Mouse (Mus musculus) G1E-ER4 (cell line): ENCODE measurements around the gene Sncb. TPM values are rescaled to one million over a fixed set of nuclear protein-coding genes. Genes with fewer than 3 reads are reported as not detected.

Experiments used
- GATA1 ChIP-seq: IDR thresholded peaks from one replicate; pipeline ENCODE4 v1.8.0; 2012; ENCODE audit warnings: low read length, inconsistent platforms
- polyA plus RNA-seq: library from polyadenylated mRNA; stranded (reverse); fragments of >175 nt; gene quantifications from 2 replicates; pipeline ENCODE4 v1.2.3, GENCODE M21; 2012

Gene Sncb
- polyA plus RNA-seq, 1 experiment, result not detected

GRCm38 (mm10) chr13:54757093-54757830 is 9.1 kb downstream of the Sncb start:
- TF ChIP-seq GATA1, result no peak

- TF ChIP-seq GATA1, result no peak
Observed at GRCm38 (mm10) chr13:54756156-54756712, 10.2 kb downstream of the Sncb start.

- no peak for TF ChIP-seq GATA1
Observed at GRCm38 (mm10) chr13:54755201-54755830, 11.1 kb downstream of the Sncb start.

- no peak for TF ChIP-seq GATA1
Observed at GRCm38 (mm10) chr13:54754169-54755080, 12.0 kb downstream of the Sncb start.

- no peak for TF ChIP-seq GATA1
Observed at GRCm38 (mm10) chr13:54753733-54754132, 12.7 kb downstream of the Sncb start.

GRCm38 (mm10) chr13:54752656-54753055 is 13.7 kb downstream of the Sncb start:
- TF ChIP-seq GATA1, result no peak

- TF ChIP-seq GATA1, result no peak
Observed at GRCm38 (mm10) chr13:54750699-54751098, 15.7 kb downstream of the Sncb start.

GRCm38 (mm10) chr13:54749864-54750411 is 16.5 kb downstream of the Sncb start, which contains the start of gene Gprin1:
Gene Gprin1, minus strand, starts transcription at chr13:54749874.
- no peak for TF ChIP-seq GATA1

GRCm38 (mm10) chr13:54749061-54749863 is 17.1 kb downstream of the Sncb start:
- no peak for TF ChIP-seq GATA1

- no peak for TF ChIP-seq GATA1
Observed at GRCm38 (mm10) chr13:54748721-54749060, 17.7 kb downstream of the Sncb start.

GRCm38 (mm10) chr13:54748190-54748589 is 18.2 kb downstream of the Sncb start:
- TF ChIP-seq GATA1, result no peak

GRCm38 (mm10) chr13:54746896-54747295 is 19.5 kb downstream of the Sncb start:
- no peak for TF ChIP-seq GATA1

- TF ChIP-seq GATA1, result no peak
Observed at GRCm38 (mm10) chr13:54746110-54746509, 20.3 kb downstream of the Sncb start.

GRCm38 (mm10) chr13:54738213-54738601 is 28.2 kb downstream of the Sncb start:
- no peak for TF ChIP-seq GATA1
